Mouse (Mus musculus) testis, postnatal 14 days (tissue): ENCODE data around the gene Phf14.
"Not testable (repeated sequence)": the region's sequence is repeated elsewhere in the genome, so short reads cannot be mapped to it uniquely, and the experiment has no call there.

ENCODE experiments used
- DNase-seq: peaks from one replicate; pipeline ENCODE4 v3.0.0; 2021; ENCODE audit warnings: low spot score

Phf14 gene

GRCm38 (mm10) chr6:11907269-11908032, at the start of gene Phf14, which contains the start of gene Ndufa4:
Gene Phf14 (plus strand): TSS chr6:11907809.
Gene Ndufa4 (minus strand): TSS chr6:11907497.
- peak; percentile 91 for DNase-seq

GRCm38 (mm10) chr6:11875364-11875763, 32.2 kb upstream of the Phf14 start:
- DNase-seq: not testable (repeated sequence)

GRCm38 (mm10) chr6:11900809-11901310, 6.7 kb upstream of the Phf14 start:
- DNase-seq: no peak

GRCm38 (mm10) chr6:11906890-11907268, 730 bp upstream of the Phf14 start:
- DNase-seq: no peak

- DNase-seq: no peak
These were observed 561 bp downstream of the Phf14 start for GRCm38 (mm10) chr6:11908170-11908569.

GRCm38 (mm10) chr6:11925496-11926041, 18.0 kb downstream of the Phf14 start:
- DNase-seq: peak; percentile 88

- DNase-seq: peak; percentile 46
These were observed 18.5 kb downstream of the Phf14 start for GRCm38 (mm10) chr6:11926082-11926595.

- DNase-seq: no peak
These were observed 19.9 kb downstream of the Phf14 start for GRCm38 (mm10) chr6:11927485-11927884.

GRCm38 (mm10) chr6:11933403-11933802, 25.8 kb downstream of the Phf14 start:
- no peak for DNase-seq

GRCm38 (mm10) chr6:11940895-11941294, 33.3 kb downstream of the Phf14 start:
- DNase-seq: no peak

GRCm38 (mm10) chr6:11942089-11942488, 34.5 kb downstream of the Phf14 start:
- no peak for DNase-seq

- no peak for DNase-seq
These were observed 40.5 kb downstream of the Phf14 start for GRCm38 (mm10) chr6:11948100-11948499.

- DNase-seq: no peak
These were observed 52.6 kb downstream of the Phf14 start for GRCm38 (mm10) chr6:11960172-11960571.

GRCm38 (mm10) chr6:11993782-11994181, 86.2 kb downstream of the Phf14 start:
- no peak for DNase-seq

- peak; percentile 28 for DNase-seq
These were observed 91.0 kb downstream of the Phf14 start for GRCm38 (mm10) chr6:11998576-11998975.

GRCm38 (mm10) chr6:11999506-11999905, 91.9 kb downstream of the Phf14 start:
- no peak for DNase-seq

GRCm38 (mm10) chr6:12005455-12005854, 97.8 kb downstream of the Phf14 start:
- no peak for DNase-seq

GRCm38 (mm10) chr6:12006001-12006400, 98.4 kb downstream of the Phf14 start:
- DNase-seq: no peak

- DNase-seq: no peak
These were observed 104.5 kb downstream of the Phf14 start for GRCm38 (mm10) chr6:12012103-12012502.

- DNase-seq: no peak
These were observed 106.4 kb downstream of the Phf14 start for GRCm38 (mm10) chr6:12014035-12014434.

- DNase-seq: no peak
These were observed 107.1 kb downstream of the Phf14 start for GRCm38 (mm10) chr6:12014733-12015132.

GRCm38 (mm10) chr6:12019736-12020135, 112.1 kb downstream of the Phf14 start:
- no peak for DNase-seq

GRCm38 (mm10) chr6:12020156-12020555, 112.5 kb downstream of the Phf14 start:
- DNase-seq: no peak
